Mouse (Mus musculus) G1E (cell line): ENCODE measurements at regions not wholly inside any gene's neighbourhood (a gene's known extent, or its start where the extent isn't known, plus 50 kb on each side); places are given as distances from the start of the nearest gene placed in this dataset.

Experiments used
- CTCF ChIP-seq: IDR thresholded peaks from 2 replicates; pipeline ENCODE4 v1.5.1; 2012; ENCODE audit warnings: low read depth, low read length, inconsistent platforms, mixed read lengths
- GATA1 ChIP-seq: IDR thresholded peaks from 2 replicates; pipeline ENCODE4 v1.6.1; 2012; ENCODE audit warnings: borderline replicate concordance, low read length, inconsistent platforms, mixed read lengths

DNA sequence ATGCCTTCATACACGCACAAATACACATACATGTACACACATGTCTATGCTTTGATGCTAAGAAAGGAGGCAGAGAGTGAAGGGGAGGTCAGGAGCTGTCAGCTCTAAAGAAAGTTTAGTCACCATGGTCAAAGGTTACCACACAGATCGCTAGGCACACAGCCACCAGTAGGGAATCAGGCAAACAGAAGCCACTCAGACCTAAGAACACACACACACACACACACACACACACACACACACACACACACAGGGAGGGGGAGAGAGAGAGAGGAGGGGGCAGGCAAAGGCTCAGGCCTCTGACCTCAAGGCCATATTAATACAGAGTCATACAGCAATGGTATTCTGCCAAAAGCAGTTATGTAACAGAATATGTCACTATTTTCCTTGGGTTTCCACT is 67.5 kb upstream of the Atxn1 start:
- TF ChIP-seq CTCF (no peak), GATA1 (no peak)
